Mouse (Mus musculus) stomach, postnatal 0 days (tissue): ENCODE data around the gene Cdc42ep5.

Source experiments
- CTCF ChIP-seq: IDR thresholded peaks from 2 replicates; pipeline ENCODE4 v1.5.1; 2016; ENCODE audit warnings: antibody characterized with exemption, low read depth, mild to moderate bottlenecking, moderate library complexity
- EP300 ChIP-seq: optimal IDR thresholded peaks from 2 replicates; pipeline ENCODE3; 2016; ENCODE audit warnings: antibody characterized with exemption

DNA sequence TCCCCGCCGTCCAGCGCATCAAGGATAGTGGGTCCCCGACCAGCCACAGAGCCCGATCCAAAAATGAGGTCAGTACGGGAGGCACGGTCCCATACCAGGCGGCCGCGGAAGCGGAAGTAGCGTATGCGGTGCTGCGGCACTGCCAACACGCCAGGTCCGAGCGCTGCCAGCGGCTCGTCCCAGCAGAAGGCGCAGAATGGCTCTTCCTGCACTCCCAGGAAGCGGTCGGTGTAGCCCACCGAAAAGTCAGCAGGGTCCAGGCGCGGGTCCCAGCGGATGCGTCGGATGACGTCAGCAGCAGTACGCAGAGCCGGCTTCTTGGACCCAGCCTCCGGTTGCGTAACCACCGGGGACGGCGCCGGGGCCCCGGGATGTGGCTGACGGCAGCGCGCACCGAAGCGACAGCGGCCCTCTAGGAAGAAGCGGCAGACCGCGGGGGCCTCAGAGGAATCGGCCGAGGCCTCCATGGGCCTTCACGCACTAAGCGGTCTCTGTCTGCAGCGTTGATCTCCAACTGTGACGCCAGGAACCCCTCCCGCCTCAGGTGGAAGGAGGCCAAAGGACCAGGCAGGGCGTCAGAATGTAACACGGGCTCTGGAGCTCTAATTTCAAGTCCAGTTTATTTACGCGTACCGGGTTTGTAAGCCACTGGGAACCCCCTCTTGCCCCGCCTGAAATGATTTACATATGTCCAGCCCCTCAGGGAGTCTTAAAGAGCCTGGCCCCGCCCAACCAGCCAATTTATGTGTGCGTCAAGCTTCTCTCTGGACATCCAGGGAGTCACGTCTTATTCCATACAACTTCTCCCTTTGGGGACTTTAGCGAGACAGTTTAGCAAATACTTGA, 15.2 kb downstream of the Cdc42ep5 start:
- TF ChIP-seq CTCF (no peak), EP300 (peak; percentile 81)
